Mouse (Mus musculus): Measurements from ENCODE around the gene Lama4.

The Lama4 gene

DNA sequence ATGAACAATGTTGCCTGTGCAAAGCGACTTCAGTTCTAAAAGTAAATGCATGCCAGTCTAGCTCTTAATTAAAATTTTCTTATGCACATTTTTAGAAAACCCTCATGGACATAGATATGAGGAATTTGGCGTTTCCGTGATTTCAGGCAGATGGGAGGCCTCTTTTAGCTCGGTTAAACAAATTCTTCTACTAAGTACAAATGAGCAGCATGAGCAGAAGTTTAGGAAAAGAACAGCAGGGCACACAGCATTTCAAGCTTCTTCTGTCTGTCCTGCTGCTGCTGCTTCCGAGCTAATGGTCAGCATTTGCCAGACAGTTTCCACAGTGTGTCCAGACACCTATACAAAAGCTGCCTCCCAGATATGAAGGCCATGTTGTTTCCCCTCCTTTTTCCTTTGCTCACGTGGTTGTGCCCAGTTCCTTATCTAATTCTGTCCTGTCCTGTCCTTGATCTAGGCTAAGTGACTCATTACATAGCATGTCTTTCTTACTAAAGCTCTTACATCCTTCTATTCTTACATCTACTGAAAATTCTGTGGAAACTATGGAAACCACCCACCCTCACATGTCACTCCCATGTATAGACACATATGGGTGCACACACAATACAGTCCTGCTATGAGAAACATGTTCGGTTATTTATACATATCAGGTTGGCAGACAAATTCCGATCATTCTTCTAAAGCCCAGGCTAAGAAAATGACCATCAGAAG, 84.4 kb downstream of the Lama4 start:
- DNase-seq (ENCODE audit: low read depth, low spot score), result no peak

DNA sequence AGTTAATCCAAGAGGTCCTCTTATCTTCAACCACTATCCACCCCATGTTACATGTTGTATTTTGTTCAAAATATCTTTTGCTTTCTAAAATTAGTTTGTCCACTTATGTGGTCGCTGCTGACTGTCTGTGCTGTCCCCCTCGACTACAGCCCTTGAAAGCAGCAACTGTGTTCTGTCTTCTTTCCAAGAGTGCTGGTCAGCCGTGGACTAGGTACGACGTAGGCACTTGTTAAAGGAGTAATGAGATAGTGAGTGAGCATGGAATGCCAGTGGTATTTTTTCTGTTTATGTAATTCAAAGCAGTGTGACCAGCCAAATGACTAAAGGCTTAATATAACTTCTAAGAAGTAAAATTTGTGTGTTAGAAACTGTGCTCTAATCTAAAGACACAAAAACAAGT, 90.7 kb downstream of the Lama4 start:
- DNase-seq (ENCODE audit: low read depth, low spot score), result no peak

DNA sequence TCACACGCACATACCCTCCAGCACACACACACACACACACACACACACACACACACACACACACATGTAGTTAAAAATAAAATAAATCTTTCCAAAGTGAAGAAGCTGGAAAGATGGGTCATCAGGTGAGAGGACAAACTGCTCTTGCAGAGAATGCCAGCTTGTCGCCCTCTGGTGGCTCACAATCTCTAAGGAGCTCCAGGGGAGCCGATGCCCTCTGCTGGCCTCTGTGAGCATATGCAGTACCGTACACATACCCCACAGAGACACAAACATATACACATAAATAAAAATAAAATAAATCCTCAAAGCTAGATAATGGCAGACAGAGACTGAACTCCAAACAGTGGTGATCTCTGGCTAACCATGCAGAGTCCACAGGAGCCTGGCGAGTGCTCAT, 99.4 kb downstream of the Lama4 start:
- DNase-seq (ENCODE audit: low read depth, low spot score), result no peak

DNA sequence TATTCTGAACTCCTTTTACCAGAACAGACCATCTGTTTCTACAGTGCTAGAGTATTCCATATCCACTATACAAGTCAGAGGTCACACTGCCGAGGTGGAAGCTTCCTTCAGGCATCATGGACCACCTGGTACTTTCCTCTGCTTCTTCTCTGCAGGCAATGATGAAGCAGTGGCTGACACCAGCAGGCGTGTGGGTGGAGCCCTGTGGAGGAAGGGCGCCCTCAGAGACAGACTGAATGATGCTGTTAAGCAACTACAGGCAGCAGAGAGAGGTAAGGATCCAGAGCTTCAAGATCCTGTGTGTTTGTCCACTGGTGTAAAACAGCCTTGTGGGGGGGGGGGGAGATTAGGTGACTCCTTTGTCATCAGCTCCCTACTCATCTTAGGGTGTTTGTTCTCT, 100.1 kb downstream of the Lama4 start:
- DNase-seq (ENCODE audit: low read depth, low spot score), result no peak

DNA sequence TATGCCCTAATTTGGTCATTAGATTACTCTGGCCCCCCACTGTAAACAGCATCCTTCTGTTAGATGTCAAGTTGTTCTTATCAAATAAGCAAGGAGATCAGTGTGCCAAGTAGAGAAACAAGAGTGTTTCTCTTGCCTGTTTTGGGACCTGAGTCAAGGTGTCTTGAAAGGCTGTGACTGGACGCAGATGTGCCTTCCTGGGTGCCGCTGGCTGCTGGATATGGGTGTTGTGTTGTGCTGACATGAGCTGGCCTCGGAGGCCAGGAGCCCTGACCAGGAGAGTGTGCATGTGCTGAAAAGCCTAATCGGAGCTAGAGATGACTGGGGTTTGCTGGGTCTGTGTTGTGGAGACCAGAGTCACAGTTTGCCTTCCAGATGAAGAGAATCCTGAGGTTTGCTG, 100.7 kb downstream of the Lama4 start:
- DNase-seq (ENCODE audit: low read depth, low spot score), result no peak

DNA sequence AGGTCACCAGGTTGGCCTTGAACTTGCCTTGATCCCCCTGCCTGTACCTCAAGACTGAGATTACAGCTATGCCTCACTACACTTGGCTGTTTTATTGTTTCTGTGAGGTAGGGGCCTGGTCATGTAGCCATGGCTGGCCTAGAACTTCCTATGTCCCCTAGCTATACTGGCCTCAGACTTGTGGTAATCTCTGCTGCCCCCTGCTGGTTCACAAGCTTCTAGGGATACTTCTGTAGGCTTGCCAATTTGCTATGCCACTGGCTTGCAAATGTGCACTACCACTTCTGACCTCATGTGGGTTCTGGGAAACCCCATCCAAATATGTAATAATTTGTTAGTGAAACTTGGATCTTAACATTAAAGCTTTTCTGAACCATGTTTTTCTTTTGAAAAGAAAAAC, 101.6 kb downstream of the Lama4 start:
- peak; percentile 49 for DNase-seq (ENCODE audit: low read depth, low spot score)

DNA sequence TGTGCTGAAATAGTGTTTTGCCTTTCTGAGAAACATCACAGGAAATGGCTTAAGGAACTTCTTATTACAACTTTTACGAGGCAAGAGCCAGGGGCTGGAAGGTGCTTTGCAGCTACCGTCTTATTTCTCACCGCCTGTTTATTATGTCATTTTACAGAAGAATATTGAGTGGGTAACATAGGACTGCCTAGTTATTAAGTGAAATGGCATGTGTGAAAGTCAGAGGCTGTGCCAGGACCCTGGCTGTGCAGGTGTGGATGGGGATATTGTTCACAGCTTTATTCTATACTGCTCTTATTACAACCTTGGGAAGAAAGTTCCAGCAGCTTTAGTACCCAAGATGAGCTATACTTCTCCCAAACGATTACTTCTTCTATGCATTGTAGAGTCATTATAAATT, 106.7 kb downstream of the Lama4 start:
- DNase-seq (ENCODE audit: low read depth, low spot score), result no peak

DNA sequence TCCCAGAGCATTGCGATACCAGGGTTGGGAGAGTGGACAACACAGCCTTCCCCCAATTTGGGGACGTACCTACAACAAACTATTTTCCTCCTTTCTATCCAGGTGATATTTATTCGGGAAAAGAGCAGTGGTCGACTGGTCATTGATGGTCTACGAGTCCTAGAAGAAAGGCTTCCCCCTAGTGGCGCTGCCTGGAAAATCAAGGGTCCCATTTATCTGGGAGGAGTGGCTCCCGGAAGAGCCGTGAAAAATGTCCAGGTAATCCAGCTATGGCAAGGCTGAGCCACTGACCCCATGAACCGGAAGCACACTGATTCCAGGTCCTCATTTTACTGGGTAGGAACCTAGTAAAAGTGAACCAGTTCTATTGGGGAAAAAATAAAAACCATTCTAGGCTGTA, 131.7 kb downstream of the Lama4 start:
- DNase-seq (ENCODE audit: low read depth, low spot score), result peak; percentile 23

DNA sequence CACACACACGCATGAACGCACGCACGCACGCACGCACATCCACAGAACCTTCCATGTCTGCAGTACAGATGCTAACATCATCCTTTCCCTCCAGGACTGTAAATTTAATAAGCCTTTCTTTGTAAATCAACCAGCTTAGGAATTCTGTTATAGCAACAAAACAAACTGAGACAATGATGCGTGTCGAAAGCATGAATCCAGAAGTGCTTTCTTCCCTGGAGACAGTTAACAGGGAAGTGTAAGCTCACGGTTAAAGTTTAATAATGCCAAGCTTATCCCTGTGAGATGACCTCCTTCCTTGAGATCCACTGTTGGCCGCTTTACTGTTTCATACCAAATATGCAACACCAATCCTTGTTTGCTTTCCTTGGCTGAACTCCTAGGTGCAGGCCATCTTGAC, 133.4 kb downstream of the Lama4 start:
- no peak for DNase-seq (ENCODE audit: low read depth, low spot score)

DNA sequence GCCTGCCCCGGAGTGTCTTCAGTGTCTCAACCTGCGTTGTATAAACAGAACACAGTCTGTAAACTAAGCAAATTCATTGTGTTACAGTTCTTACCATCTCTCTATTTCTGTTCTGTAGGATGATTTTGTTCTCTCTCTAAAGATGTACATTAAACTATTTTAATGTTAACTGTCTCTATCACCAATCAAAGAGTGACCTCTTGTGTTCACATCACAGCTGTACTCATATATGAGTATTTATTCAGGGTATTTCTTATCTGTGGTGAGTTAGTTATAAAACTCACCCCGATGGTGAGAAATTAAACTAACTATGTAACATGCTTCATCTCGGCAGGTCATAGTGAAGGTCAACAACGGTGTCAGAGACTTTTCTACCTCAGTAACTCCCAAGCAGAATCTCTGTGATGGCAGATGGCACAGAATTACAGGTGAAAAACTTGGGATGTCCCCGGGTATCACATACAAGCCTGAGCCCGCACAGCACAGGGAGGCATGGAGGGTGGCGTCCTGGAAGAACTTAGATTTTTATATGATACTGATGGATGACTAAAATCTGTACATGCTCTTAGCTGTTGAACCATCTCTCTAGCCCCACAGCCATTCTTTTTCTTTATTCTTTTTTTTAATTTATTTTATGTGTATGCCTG, 139.6 kb downstream of the Lama4 start:
- no peak for DNase-seq (ENCODE audit: low read depth, low spot score)

DNA sequence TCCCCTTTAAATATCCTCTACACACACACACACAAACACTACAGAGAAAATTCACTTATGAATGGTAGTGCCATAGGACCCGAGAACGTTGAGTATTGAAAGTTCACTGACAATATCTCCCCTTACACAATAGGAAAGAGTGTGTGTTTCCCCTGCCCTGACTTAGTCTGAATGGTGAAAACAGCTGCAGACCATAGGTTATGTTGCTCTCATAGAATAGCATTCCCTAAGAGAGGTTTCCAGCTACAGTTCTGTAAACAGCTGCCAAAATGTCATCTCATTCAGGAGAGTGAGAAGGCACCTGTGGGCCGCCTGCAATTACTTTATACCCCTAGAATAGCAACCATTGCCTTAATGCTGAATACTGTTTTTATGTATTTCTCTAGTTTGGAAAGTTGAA, 141.1 kb downstream of the Lama4 start:
- no peak for DNase-seq (ENCODE audit: low read depth, low spot score)

DNA sequence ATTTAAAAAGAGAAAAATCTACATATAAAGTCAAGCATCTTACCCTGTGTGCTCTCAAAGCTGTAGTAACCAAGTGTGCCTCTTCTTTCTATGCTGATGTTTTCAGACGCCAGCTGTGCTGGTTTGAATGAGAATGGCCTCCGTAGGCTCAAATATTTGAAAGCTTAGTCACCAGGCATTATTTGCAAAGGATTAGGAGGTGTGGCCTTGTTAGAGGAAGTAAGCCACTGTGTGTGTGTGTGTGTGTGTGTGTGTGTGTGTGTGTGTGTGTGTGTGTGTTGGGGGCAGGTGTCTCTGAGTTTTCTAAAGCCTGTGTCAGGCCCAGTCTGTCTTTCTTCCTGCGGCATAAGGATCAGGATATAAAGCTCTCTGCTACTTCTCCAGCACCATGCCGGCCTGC, 141.6 kb downstream of the Lama4 start:
- DNase-seq (ENCODE audit: low read depth, low spot score), result no peak

DNA sequence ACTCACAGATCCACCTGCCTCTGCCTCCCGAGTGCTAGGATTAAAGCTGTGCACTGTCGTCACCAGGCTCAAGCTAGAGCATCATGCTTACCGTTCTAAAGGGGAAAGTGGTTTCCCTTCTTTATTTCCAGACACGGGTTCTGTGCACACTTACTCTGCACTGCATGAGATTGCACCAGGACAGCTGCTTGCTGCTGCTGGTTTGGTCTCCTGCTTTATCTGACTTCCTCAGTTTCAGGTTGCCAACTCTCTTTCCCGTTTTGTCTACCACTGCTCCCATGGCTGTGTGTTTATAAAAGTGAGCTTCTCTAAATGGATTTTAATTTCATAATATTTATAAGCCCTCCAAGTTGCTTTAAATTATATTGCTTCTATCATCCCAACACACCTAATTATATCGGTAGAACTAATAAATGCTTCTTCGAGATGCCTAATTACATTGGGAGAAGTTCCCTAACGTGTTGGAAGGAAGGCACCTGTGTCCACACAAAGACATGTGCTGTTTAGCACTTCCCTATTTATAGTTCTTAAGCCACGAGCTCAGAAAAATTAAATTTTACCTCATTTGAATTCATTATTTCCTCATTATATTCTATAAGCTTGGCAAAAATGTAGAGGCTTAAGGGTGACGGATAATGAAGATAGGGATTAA, 143.6 kb downstream of the Lama4 start:
- DNase-seq (ENCODE audit: low read depth, low spot score), result no peak

DNA sequence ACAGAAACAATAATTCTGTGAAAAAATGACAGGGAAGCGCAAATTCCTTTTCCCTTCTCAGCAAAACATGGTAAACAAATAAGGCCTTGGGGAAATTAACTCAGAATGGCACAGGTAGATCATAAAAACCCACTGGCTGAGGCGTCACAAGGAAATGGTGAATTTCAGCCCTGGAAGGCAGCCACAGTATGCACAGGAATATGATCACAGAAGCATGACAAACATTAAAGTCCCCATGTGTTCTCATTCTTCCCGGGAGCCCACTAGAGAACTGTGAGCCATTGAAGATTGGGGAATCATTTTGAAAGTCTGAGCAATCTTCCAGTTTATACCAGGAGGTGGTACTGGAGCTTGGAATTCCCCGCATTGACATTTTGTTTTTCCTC, 144.2 kb downstream of the Lama4 start:
- no peak for DNase-seq (ENCODE audit: low read depth, low spot score)

DNA sequence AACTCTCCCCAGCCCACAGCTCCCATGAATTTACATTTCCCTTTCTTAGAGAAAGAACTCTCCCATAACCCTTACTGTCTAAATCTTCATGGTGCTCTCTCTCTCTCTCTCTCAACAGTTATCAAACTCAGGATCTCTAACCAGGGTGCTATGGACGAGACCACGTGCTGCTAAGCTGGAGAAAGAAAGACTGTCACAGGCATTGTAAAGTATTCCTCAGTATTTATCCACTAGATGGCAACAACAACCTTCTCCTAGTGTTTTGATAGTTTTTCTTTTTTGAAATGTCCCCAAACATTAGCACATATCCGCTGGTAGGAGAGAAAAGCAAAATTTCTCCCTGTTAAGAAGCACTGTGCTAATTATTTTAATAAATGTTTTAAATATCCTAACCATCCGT, 156.1 kb downstream of the Lama4 start:
- DNase-seq (ENCODE audit: low read depth, low spot score), result no peak

DNA sequence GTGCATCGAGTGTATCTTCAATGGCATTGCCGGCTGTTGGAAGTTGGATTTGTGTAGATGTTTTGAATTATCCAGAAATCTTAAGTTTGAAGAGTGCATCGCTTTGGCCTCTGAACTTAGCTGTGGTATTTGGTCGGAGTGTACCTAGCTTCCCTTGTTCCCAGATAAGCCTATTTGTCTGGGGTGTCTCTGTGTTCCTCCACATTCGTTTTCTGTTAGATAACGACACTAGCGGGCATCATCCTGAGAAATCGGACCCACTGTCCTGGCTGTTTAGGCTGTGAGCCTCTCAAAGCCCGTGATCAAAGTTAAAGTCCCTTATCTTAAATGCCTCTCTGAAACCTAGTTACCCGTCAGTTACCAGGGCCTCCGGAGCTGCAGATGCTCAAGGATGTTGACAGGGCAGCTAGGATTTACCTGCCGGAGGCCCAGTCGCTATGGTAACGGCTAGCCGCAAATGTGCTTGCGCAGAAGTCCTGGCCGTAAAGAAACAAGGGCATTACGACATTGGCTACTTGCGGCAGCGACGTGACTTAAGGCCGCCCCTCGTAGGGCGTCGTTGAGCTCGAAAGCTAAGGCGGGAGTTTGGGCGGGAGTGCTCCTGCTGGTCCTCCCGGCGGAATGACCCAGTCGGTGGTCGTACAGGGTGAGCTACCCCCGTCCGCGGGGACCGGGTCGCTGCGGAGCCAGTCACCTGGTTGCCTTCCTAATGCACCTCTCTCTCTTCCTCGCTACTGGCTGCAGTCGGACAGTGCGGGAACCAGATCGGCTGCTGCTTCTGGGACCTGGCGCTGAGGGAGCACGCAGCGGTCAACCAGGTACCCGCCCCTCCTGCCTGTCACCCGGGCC, 168.4 kb downstream of the Lama4 start, which contains the start of the genes Fam229b and Tube1:
Fam229b (minus strand) TSS at position 453 of the 849 bp plus-strand sequence.
Tube1 (plus strand) TSS at position 515 of the 849 bp plus-strand sequence.
- peak; percentile 86 for DNase-seq (ENCODE audit: low read depth, low spot score)

DNA sequence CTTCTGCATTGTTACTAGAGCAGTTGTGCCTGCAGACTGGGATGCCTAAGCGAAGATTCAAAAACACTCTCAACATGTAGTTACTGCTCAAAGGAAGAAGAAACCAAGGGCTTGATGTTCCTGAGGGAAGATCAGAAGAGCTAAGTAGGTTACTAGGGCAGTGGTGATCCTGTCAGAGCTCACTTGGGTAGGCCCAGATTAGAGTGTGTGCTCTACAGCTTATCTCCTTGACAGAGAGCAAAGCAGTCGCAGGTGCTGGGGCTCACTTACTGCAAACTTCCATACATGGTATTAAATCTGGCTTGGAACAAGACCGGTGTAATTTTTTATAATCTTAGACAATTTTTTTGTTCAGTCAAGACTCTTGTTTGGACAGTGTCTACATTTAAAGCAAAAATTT, 172.5 kb downstream of the Lama4 start:
- DNase-seq (ENCODE audit: low read depth, low spot score), result no peak

DNA sequence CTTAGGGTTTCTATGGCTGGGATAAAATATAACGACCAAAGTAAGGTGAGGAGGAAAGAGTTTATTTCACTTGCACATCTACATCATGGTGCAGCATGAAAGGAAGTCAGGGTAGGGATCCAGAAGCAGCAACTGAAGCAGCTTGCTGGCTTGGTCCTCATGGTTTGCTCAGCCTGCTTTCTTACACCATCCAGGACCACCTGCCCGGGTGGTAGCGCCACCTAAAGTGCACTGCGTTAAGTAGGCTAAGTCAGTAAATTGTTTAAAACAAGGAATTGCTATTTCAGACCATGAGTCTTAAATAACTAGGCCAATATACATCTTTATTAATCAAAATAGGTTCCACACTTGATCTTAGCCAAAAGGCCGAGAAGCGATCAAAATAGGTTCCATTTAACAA, 173.4 kb downstream of the Lama4 start:
- DNase-seq (ENCODE audit: low read depth, low spot score), result no peak

DNA sequence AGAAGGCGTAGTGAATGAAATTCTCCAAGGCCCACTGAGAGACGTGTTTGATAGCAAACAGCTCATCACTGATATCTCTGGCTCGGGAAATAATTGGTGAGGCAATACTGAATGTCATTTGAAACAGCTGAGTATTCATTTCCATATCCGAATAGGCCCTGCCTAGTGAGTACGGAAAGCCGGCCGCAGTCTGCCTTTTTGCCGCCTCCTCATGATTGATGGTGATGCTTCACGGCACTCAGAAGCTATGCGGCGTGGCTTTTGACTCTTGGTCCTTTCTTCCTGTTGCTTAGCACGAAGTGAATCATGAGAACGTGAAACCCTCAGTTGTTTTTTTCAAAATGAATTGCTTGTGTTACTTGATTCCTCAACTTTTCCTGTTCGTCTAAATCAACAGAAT, 175.5 kb downstream of the Lama4 start:
- DNase-seq (ENCODE audit: low read depth, low spot score), result no peak

DNA sequence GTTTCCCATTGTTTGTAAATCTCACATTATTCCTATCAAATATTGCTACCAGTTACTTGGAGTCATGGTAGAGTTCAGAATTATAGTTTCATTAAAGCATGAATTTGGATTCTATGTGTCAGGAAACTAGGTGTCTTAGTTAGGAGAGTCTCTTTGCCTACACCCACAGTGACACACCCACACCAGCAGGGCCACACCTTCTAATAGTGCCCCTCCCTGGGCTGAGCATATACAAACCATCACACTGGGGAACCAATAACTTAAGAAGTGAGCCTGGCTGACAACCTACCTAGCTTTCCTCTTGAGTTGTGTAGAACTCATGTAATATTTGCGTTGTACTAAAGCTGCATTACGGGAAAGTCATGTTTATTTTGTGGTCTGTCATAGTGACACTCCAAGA, 176.1 kb downstream of the Lama4 start:
- no peak for DNase-seq (ENCODE audit: low read depth, low spot score)

DNA sequence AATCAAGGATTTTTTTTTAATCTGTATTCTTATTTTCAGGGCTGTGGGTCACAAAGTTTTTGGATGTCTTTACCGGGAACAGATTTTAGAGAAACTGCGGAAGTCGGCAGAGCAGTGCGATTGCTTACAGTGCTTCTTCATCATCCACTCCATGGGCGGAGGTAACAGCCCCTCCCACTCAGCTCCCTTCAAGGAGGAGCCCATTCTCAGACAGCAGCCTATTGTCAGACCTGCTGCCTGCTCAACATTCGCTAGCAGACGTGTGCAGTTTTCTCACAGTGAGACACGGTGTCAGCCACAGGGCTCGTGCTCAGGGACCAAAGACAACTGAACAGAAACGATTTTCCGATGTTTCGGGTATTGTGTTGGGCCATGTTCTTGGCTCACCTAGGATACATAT, 176.9 kb downstream of the Lama4 start:
- DNase-seq (ENCODE audit: low read depth, low spot score), result no peak

DNA sequence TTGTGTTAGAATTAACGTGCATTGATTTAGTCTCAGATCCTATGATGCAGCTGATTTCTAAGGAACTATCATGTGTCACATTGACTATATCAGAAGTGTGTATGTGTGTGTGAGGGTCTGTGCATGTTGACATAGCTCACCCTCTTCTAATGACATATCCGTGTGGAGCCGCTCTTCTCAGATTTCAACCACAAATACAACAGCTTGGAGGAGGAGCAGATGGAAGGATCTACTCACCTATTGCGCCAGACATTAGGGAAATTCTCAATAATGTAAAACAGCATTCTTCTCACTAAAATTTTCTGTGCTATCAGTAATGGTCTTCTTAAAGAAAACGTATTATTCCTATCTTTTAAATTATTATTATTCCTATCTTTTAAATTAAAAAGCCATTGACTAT, 191.4 kb downstream of the Lama4 start:
- DNase-seq (ENCODE audit: low read depth, low spot score), result no peak

Measured in embryo, embryonic 11.5 days (tissue).